ENCODE assay signal across 31 mouse cellular contexts in genomic region chr19:40720381-40720780, GRCm38 (mm10). TPM values are rescaled to one million over a fixed set of nuclear protein-coding genes. Genes with fewer than 3 reads are reported as not detected.
DNase-seq lines count a peak whose midpoint lies in the region; ATAC-seq lines count a peak whose summit lies in the region.
"Had no signal": no experiment of that assay in that cellular context is flagged by ENCODE, and none has a peak within 500 bp of the region (broad histone marks: within the 10 kb centered on the region; RNA-seq: fewer than 3 reads in every experiment).

No protein-coding gene starts in this region.

- H3K4me3 ChIP-seq in forebrain, embryonic 11.5 days (ENCODE audit: low read depth, low read length): no peak overlapping the region
- no peak overlapping the region for H3K4me3 ChIP-seq in forebrain, embryonic 14.5 days (ENCODE audit: low read depth, low read length)
- H3K4me3 ChIP-seq in hindbrain, embryonic 13.5 days: no peak overlapping the region
- no peak overlapping the region for H3K4me3 ChIP-seq in hindbrain, embryonic 12.5 days
- H3K4me3 ChIP-seq in lung, embryonic 16.5 days (ENCODE audit: low read length): no peak overlapping the region
- H3K4me3 ChIP-seq: embryonic facial prominence, embryonic 12.5 days; erythroblast, embryonic 14.5 days; forebrain, embryonic 13.5 days; gastrocnemius, adult 2 months; heart, embryonic 10.5 days; hindbrain, embryonic 10.5 days; hindbrain, embryonic 15.5 days had no signal

- no peaks in the 10 kb centered on the region for H3K27me3 ChIP-seq in forebrain, embryonic 11.5 days (ENCODE audit: control insufficient read depth, insufficient read depth, low read length)
- no peaks in the 10 kb centered on the region for H3K27me3 ChIP-seq in forebrain, embryonic 14.5 days (replicated peaks; ENCODE audit: control insufficient read depth, insufficient read depth, low read length)
- H3K27me3 ChIP-seq in hindbrain, embryonic 13.5 days: no peaks in the 10 kb centered on the region
- no peaks in the 10 kb centered on the region for H3K27me3 ChIP-seq in hindbrain, embryonic 12.5 days
- no peaks in the 10 kb centered on the region for H3K27me3 ChIP-seq in lung, embryonic 16.5 days (ENCODE audit: control insufficient read depth, insufficient read depth, low read depth, low read length)
- H3K27me3 ChIP-seq: embryonic facial prominence, embryonic 12.5 days; forebrain, embryonic 13.5 days; hindbrain, embryonic 15.5 days had no signal

- no peak overlapping the region for H3K9ac ChIP-seq in forebrain, embryonic 11.5 days (ENCODE audit: low read length)
- no peak overlapping the region for H3K9ac ChIP-seq in forebrain, embryonic 14.5 days (ENCODE audit: low read length)
- H3K9ac ChIP-seq in hindbrain, embryonic 13.5 days: no peak overlapping the region
- no peak overlapping the region for H3K9ac ChIP-seq in hindbrain, embryonic 12.5 days
- no peak overlapping the region for H3K9ac ChIP-seq in lung, embryonic 16.5 days (ENCODE audit: low read length)
- H3K9ac ChIP-seq: embryonic facial prominence, embryonic 12.5 days; forebrain, embryonic 13.5 days; forebrain, postnatal 0 days; hindbrain, embryonic 15.5 days had no signal

- H3K27ac ChIP-seq in forebrain, embryonic 11.5 days (ENCODE audit: low read depth, low read length): no peak overlapping the region
- no peak overlapping the region for H3K27ac ChIP-seq in forebrain, embryonic 14.5 days (ENCODE audit: low read depth, low read length)
- no peak overlapping the region for H3K27ac ChIP-seq in hindbrain, embryonic 13.5 days
- H3K27ac ChIP-seq in hindbrain, embryonic 12.5 days: no peak overlapping the region
- H3K27ac ChIP-seq in lung, embryonic 16.5 days (ENCODE audit: low read length): no peak overlapping the region
- H3K27ac ChIP-seq: embryonic facial prominence, embryonic 12.5 days; forebrain, embryonic 13.5 days; gastrocnemius, adult 2 months; heart, embryonic 10.5 days; hindbrain, embryonic 10.5 days; hindbrain, embryonic 15.5 days had no signal

- no peaks in the 10 kb centered on the region for H3K4me1 ChIP-seq in forebrain, embryonic 11.5 days (replicated peaks; ENCODE audit: control insufficient read depth, insufficient read depth, low read length)
- H3K4me1 ChIP-seq in forebrain, embryonic 14.5 days (ENCODE audit: control insufficient read depth, insufficient read depth, low read length): no peaks in the 10 kb centered on the region
- H3K4me1 ChIP-seq in hindbrain, embryonic 13.5 days (replicated peaks): peaks cover 7% of the 10 kb centered on the region; the same call in 1 of the 2 replicates
- H3K4me1 ChIP-seq in hindbrain, embryonic 12.5 days: no peaks in the 10 kb centered on the region
- H3K4me1 ChIP-seq in lung, embryonic 16.5 days (replicated peaks; ENCODE audit: control insufficient read depth, insufficient read depth, low read length): no peaks in the 10 kb centered on the region
- H3K4me1 ChIP-seq: embryonic facial prominence, embryonic 12.5 days; hindbrain, embryonic 10.5 days had no signal

- ATAC-seq in forebrain, embryonic 11.5 days (replicated peaks; ENCODE audit: low FRiP score): no peak
- no peak for ATAC-seq in forebrain, embryonic 14.5 days
- peak; percentile 19; the same call in 1 of the 2 replicates for ATAC-seq in hindbrain, embryonic 13.5 days (ENCODE audit: low FRiP score)
- ATAC-seq in hindbrain, embryonic 12.5 days (ENCODE audit: low FRiP score): no peak; the same call in 1 of the 2 replicates
- ATAC-seq in lung, embryonic 16.5 days (ENCODE audit: low read depth): peak; percentile 41; the same call in 1 of the 2 replicates
- ATAC-seq: CD4-positive, CD25-positive, alpha-beta regulatory T cell, adult 4 months; forebrain, embryonic 13.5 days had no signal

- peak; percentile 49 for DNase-seq in forebrain, embryonic 11.5 days (ENCODE audit: low spot score)
- no peak for DNase-seq in forebrain, embryonic 14.5 days (ENCODE audit: low spot score)
- DNase-seq in lung, postnatal 36 days: no peak
- DNase-seq in R1 (ENCODE audit: low read depth, low spot score): peak; percentile 37
- DNase-seq in layer of hippocampus, postnatal 36 days: no peak
- DNase-seq: adrenal gland, postnatal 10 days; adrenal gland, postnatal 36 days; B cell, adult 2 months; cerebellum, adult 18-20 months; cerebellum, adult 9-10 months; cerebellum, postnatal 14 days; forebrain, postnatal 0 days; gastrocnemius, adult 2 months; gastrocnemius, postnatal 14 days; heart, adult 18-20 months; heart, postnatal 36 days; kidney, adult 11 months; kidney, adult 8-10 months had no signal

- no peak overlapping the region for H3K4me2 ChIP-seq in forebrain, embryonic 11.5 days (ENCODE audit: low read depth, low read length, severe bottlenecking)
- H3K4me2 ChIP-seq in forebrain, embryonic 14.5 days (ENCODE audit: low read length): no peak overlapping the region
- H3K4me2 ChIP-seq in hindbrain, embryonic 13.5 days: no peak overlapping the region
- H3K4me2 ChIP-seq in hindbrain, embryonic 12.5 days (replicated peaks): no peak overlapping the region
- H3K4me2 ChIP-seq in lung, embryonic 16.5 days (ENCODE audit: low read depth, low read length): no peak overlapping the region
- H3K4me2 ChIP-seq: embryonic facial prominence, embryonic 12.5 days; forebrain, embryonic 13.5 days; hindbrain, embryonic 15.5 days had no signal

- H3K9me3 ChIP-seq in forebrain, embryonic 11.5 days (ENCODE audit: control insufficient read depth, low read length): no peaks in the 10 kb centered on the region
- H3K9me3 ChIP-seq in forebrain, embryonic 14.5 days (replicated peaks; ENCODE audit: control insufficient read depth, low read length): no peaks in the 10 kb centered on the region
- no peaks in the 10 kb centered on the region for H3K9me3 ChIP-seq in hindbrain, embryonic 13.5 days
- H3K9me3 ChIP-seq in hindbrain, embryonic 12.5 days (replicated peaks): no peaks in the 10 kb centered on the region
- no peaks in the 10 kb centered on the region for H3K9me3 ChIP-seq in lung, embryonic 16.5 days (ENCODE audit: control insufficient read depth, low read length)
- H3K9me3 ChIP-seq: embryonic facial prominence, embryonic 12.5 days; forebrain, embryonic 13.5 days; heart, embryonic 10.5 days; hindbrain, embryonic 10.5 days; hindbrain, embryonic 15.5 days had no signal

- WGBS in forebrain, embryonic 11.5 days: 89% methylated on average over 12 of the region's 12 CpGs
- 92% methylated on average over 12 of the region's 12 CpGs for WGBS in forebrain, embryonic 14.5 days
- WGBS in hindbrain, embryonic 13.5 days: 87% methylated on average over 12 of the region's 12 CpGs
- 91% methylated on average over 12 of the region's 12 CpGs for WGBS in hindbrain, embryonic 12.5 days
- 44% methylated on average over 12 of the region's 12 CpGs for WGBS in lung, embryonic 16.5 days

- H3K36me3 ChIP-seq in forebrain, embryonic 11.5 days (ENCODE audit: control insufficient read depth, insufficient read depth, low read length): no peaks in the 10 kb centered on the region
- no peaks in the 10 kb centered on the region for H3K36me3 ChIP-seq in forebrain, embryonic 14.5 days (ENCODE audit: control insufficient read depth, insufficient read depth, low read length)
- H3K36me3 ChIP-seq in hindbrain, embryonic 13.5 days: no peaks in the 10 kb centered on the region
- no peaks in the 10 kb centered on the region for H3K36me3 ChIP-seq in hindbrain, embryonic 12.5 days
- H3K36me3 ChIP-seq in lung, embryonic 16.5 days (ENCODE audit: control insufficient read depth, insufficient read depth, low read length): no peaks in the 10 kb centered on the region
- H3K36me3 ChIP-seq: embryonic facial prominence, embryonic 12.5 days; heart, embryonic 10.5 days; hindbrain, embryonic 10.5 days; hindbrain, embryonic 15.5 days had no signal

RNA-seq across cellular contexts. Expression of gene Cc2d2b, which starts 28.2 kb away (rescaled TPM):
- 0.11 and 0.12 TPM in 2 replicates for polyA plus RNA-seq in forebrain, embryonic 11.5 days (2014; fragmentation: Nextera tagmentation; extraction: Ambion mirVana)
- polyA plus RNA-seq in forebrain, embryonic 14.5 days (2014; fragmentation: Nextera tagmentation; extraction: Ambion mirVana): 0.15 and 0.26 TPM in 2 replicates
- 0.16 and 0.19 TPM in 2 replicates for polyA plus RNA-seq in hindbrain, embryonic 13.5 days (2015; fragmentation: Nextera tagmentation; extraction: Ambion mirVana)
- polyA plus RNA-seq in hindbrain, embryonic 12.5 days (2016; fragmentation: Nextera tagmentation; extraction: Ambion mirVana): 0.25 TPM in 1 of 2 replicates, not detected in the other
- 0.28 TPM in 1 of 2 replicates, not detected in the other for polyA plus RNA-seq in lung, embryonic 16.5 days (2015; fragmentation: Nextera tagmentation; extraction: Ambion mirVana)
- total RNA-seq in layer of hippocampus, postnatal 36 days (2021): under 1 TPM; 0.15 to 0.40 TPM
- total RNA-seq: adrenal gland, postnatal 36 days; gastrocnemius, adult 2 months; gastrocnemius, postnatal 14 days; gastrocnemius, postnatal 4 days; heart, adult 18-20 months; heart, postnatal 36 days; MEL had no signal
- polyA plus RNA-seq: erythroblast, embryonic 14.5 days; heart, postnatal 0 days had no signal

Comparison
In these comparisons a context has a peak if more than half of its experiments do, and no peak if none do; other contexts are left out.
1. ATAC-seq: peak in hindbrain, embryonic 13.5 days (single experiment) and lung, embryonic 16.5 days (single experiment); none in forebrain, embryonic 11.5 days (single experiment), forebrain, embryonic 14.5 days (single experiment) and hindbrain, embryonic 12.5 days (single experiment).
2. DNase-seq: peak in forebrain, embryonic 11.5 days (single experiment) and R1 (single experiment); none in forebrain, embryonic 14.5 days (single experiment), lung, postnatal 36 days (single experiment) and layer of hippocampus, postnatal 36 days (0 of 2).